Mouse (Mus musculus) cerebellum, adult 11-12 months (tissue): ENCODE measurements around the gene Ccdc183.

Experiments
- DNase-seq: peaks from one replicate; pipeline ENCODE4 v3.0.0; 2022

Gene Ccdc183

GRCm38 (mm10) chr2:25576965-25577891 is 40.2 kb downstream of the Ccdc183 start:
- DNase-seq = peak; percentile 57

GRCm38 (mm10) chr2:25576028-25576850 is 41.2 kb downstream of the Ccdc183 start:
- peak; percentile 67 for DNase-seq

- peak; percentile 77 for DNase-seq
Measured at GRCm38 (mm10) chr2:25575432-25576027, 41.9 kb downstream of the Ccdc183 start.

GRCm38 (mm10) chr2:25574579-25575431 is 42.7 kb downstream of the Ccdc183 start, which contains the start of the genes Mamdc4 and Phpt1:
TSS of gene Mamdc4 (minus strand) at chr2:25574845.
TSS of gene Phpt1 (minus strand) at chr2:25575224.
- DNase-seq = peak; percentile 96

GRCm38 (mm10) chr2:25574136-25574535 is 43.3 kb downstream of the Ccdc183 start:
- peak; percentile 73 for DNase-seq

- DNase-seq = peak; percentile 56
Measured at GRCm38 (mm10) chr2:25573068-25573467, 44.4 kb downstream of the Ccdc183 start.

- DNase-seq = peak; percentile 22
Measured at GRCm38 (mm10) chr2:25571221-25571620, 46.3 kb downstream of the Ccdc183 start.

- DNase-seq = no peak
Measured at GRCm38 (mm10) chr2:25569323-25569722, 48.2 kb downstream of the Ccdc183 start.

- no peak for DNase-seq
Measured at GRCm38 (mm10) chr2:25568473-25569019, 48.9 kb downstream of the Ccdc183 start.

GRCm38 (mm10) chr2:25566558-25566957 is 50.9 kb downstream of the Ccdc183 start:
- DNase-seq = peak; percentile 36

GRCm38 (mm10) chr2:25565741-25566140 is 51.7 kb downstream of the Ccdc183 start:
- peak; percentile 51 for DNase-seq

- peak; percentile 87 for DNase-seq
Measured at GRCm38 (mm10) chr2:25561946-25562345, 55.5 kb downstream of the Ccdc183 start.

GRCm38 (mm10) chr2:25560551-25560950 is 56.9 kb downstream of the Ccdc183 start:
- peak; percentile 47 for DNase-seq

- no peak for DNase-seq
Measured at GRCm38 (mm10) chr2:25558774-25559173, 58.7 kb downstream of the Ccdc183 start.
